Mouse (Mus musculus): Measurements from ENCODE around the gene Cdk8. TPM values are rescaled to one million over a fixed set of nuclear protein-coding genes. Genes with fewer than 3 reads are reported as not detected.

Cdk8 gene
- polyA plus RNA-seq, 1 experiment from 2014 or later, result 25.7 TPM

GRCm38 (mm10) chr5:146245646-146246370, 14.8 kb downstream of the Cdk8 start:
- no peaks in the 10 kb centered on the region for H3K27me3 ChIP-seq (ENCODE audit: control insufficient read depth, insufficient read depth, low read length)
- H3K4me1 ChIP-seq (replicated peaks; ENCODE audit: control insufficient read depth, insufficient read depth, low read length), result no peaks in the 10 kb centered on the region
- no peak overlapping the region for H3K9ac ChIP-seq
- H3K4me3 ChIP-seq (replicated peaks; ENCODE audit: low read length), result no peak overlapping the region
- H3K36me3 ChIP-seq (replicated peaks; ENCODE audit: control insufficient read depth, insufficient read depth), result no peaks in the 10 kb centered on the region
- no peaks in the 10 kb centered on the region for H3K9me3 ChIP-seq (ENCODE audit: control insufficient read depth, low read length)
- 94% methylated on average over 7 of the region's 7 CpGs for WGBS
- H3K4me2 ChIP-seq (replicated peaks), result no peak overlapping the region
- ATAC-seq (ENCODE audit: low FRiP score), result no peak
- no peak for DNase-seq (ENCODE audit: low spot score)
- H3K27ac ChIP-seq, result no peak overlapping the region

GRCm38 (mm10) chr5:146246386-146246785, 15.4 kb downstream of the Cdk8 start:
- DNase-seq (ENCODE audit: low spot score) (no peak), ATAC-seq (ENCODE audit: low FRiP score) (no peak)
- WGBS, result 93% methylated on average over 1 of the region's 1 CpGs
- Histone ChIP-seq H3K4me2 (replicated peaks) (no peak overlapping the region), H3K4me3 (replicated peaks; ENCODE audit: low read length) (no peak overlapping the region), H3K9ac (no peak overlapping the region), H3K36me3 (replicated peaks; ENCODE audit: control insufficient read depth, insufficient read depth) (no peaks in the 10 kb centered on the region), H3K9me3 (ENCODE audit: control insufficient read depth, low read length) (no peaks in the 10 kb centered on the region), H3K27ac (no peak overlapping the region), H3K27me3 (ENCODE audit: control insufficient read depth, insufficient read depth, low read length) (no peaks in the 10 kb centered on the region), H3K4me1 (replicated peaks; ENCODE audit: control insufficient read depth, insufficient read depth, low read length) (no peaks in the 10 kb centered on the region)

- WGBS, result 78% methylated on average over 5 of the region's 5 CpGs
- ATAC-seq (ENCODE audit: low FRiP score), result no peak
Measured at GRCm38 (mm10) chr5:146247709-146248108, 16.7 kb downstream of the Cdk8 start.

GRCm38 (mm10) chr5:146248746-146249145, 17.7 kb downstream of the Cdk8 start:
- DNase-seq (ENCODE audit: low spot score), result no peak
- H3K9me3 ChIP-seq (ENCODE audit: control insufficient read depth, low read length), result no peaks in the 10 kb centered on the region

More at GRCm38 (mm10) chr5:146247709-146248108, 16.7 kb downstream of the Cdk8 start:
- Histone ChIP-seq H3K4me2 (replicated peaks) (no peak overlapping the region), H3K9me3 (ENCODE audit: control insufficient read depth, low read length) (no peaks in the 10 kb centered on the region), H3K4me1 (replicated peaks; ENCODE audit: control insufficient read depth, insufficient read depth, low read length) (no peaks in the 10 kb centered on the region), H3K36me3 (replicated peaks; ENCODE audit: control insufficient read depth, insufficient read depth) (no peaks in the 10 kb centered on the region), H3K4me3 (replicated peaks; ENCODE audit: low read length) (no peak overlapping the region), H3K9ac (no peak overlapping the region), H3K27ac (no peak overlapping the region), H3K27me3 (ENCODE audit: control insufficient read depth, insufficient read depth, low read length) (no peaks in the 10 kb centered on the region)
- no peak for DNase-seq (ENCODE audit: low spot score)

GRCm38 (mm10) chr5:146250369-146251075, 19.5 kb downstream of the Cdk8 start:
- WGBS, result 94% methylated on average over 12 of the region's 12 CpGs
- no peak for ATAC-seq (ENCODE audit: low FRiP score)
- Histone ChIP-seq H3K4me1 (replicated peaks; ENCODE audit: control insufficient read depth, insufficient read depth, low read length) (no peaks in the 10 kb centered on the region), H3K9me3 (ENCODE audit: control insufficient read depth, low read length) (no peaks in the 10 kb centered on the region), H3K27ac (no peak overlapping the region), H3K27me3 (ENCODE audit: control insufficient read depth, insufficient read depth, low read length) (no peaks in the 10 kb centered on the region), H3K4me3 (replicated peaks; ENCODE audit: low read length) (no peak overlapping the region), H3K4me2 (replicated peaks) (no peak overlapping the region), H3K36me3 (replicated peaks; ENCODE audit: control insufficient read depth, insufficient read depth) (no peaks in the 10 kb centered on the region), H3K9ac (no peak overlapping the region)
- DNase-seq (ENCODE audit: low spot score), result no peak

More at GRCm38 (mm10) chr5:146248746-146249145, 17.7 kb downstream of the Cdk8 start:
- no peaks in the 10 kb centered on the region for H3K27me3 ChIP-seq (ENCODE audit: control insufficient read depth, insufficient read depth, low read length)
- H3K27ac ChIP-seq, result no peak overlapping the region
- H3K9ac ChIP-seq, result no peak overlapping the region
- 81% methylated on average over 10 of the region's 10 CpGs for WGBS
- H3K36me3 ChIP-seq (replicated peaks; ENCODE audit: control insufficient read depth, insufficient read depth), result no peaks in the 10 kb centered on the region
- H3K4me1 ChIP-seq (replicated peaks; ENCODE audit: control insufficient read depth, insufficient read depth, low read length), result no peaks in the 10 kb centered on the region
- ATAC-seq (ENCODE audit: low FRiP score), result no peak
- H3K4me3 ChIP-seq (replicated peaks; ENCODE audit: low read length), result no peak overlapping the region
- H3K4me2 ChIP-seq (replicated peaks), result no peak overlapping the region

GRCm38 (mm10) chr5:146251663-146252429, 20.8 kb downstream of the Cdk8 start:
- no peak for DNase-seq (ENCODE audit: low spot score)
- Histone ChIP-seq H3K9ac (no peak overlapping the region), H3K36me3 (replicated peaks; ENCODE audit: control insufficient read depth, insufficient read depth) (no peaks in the 10 kb centered on the region), H3K27ac (no peak overlapping the region), H3K4me2 (replicated peaks) (no peak overlapping the region), H3K4me3 (replicated peaks; ENCODE audit: low read length) (no peak overlapping the region), H3K9me3 (ENCODE audit: control insufficient read depth, low read length) (no peaks in the 10 kb centered on the region), H3K27me3 (ENCODE audit: control insufficient read depth, insufficient read depth, low read length) (no peaks in the 10 kb centered on the region), H3K4me1 (replicated peaks; ENCODE audit: control insufficient read depth, insufficient read depth, low read length) (no peaks in the 10 kb centered on the region)
- 96% methylated on average over 5 of the region's 5 CpGs for WGBS
- no peak for ATAC-seq (ENCODE audit: low FRiP score)

GRCm38 (mm10) chr5:146253644-146254043, 22.6 kb downstream of the Cdk8 start:
- H3K27me3 ChIP-seq (ENCODE audit: control insufficient read depth, insufficient read depth, low read length), result no peaks in the 10 kb centered on the region
- no peak overlapping the region for H3K4me2 ChIP-seq (replicated peaks)
- DNase-seq (ENCODE audit: low spot score) (no peak), ATAC-seq (ENCODE audit: low FRiP score) (no peak)
- H3K4me3 ChIP-seq (replicated peaks; ENCODE audit: low read length), result no peak overlapping the region
- WGBS, result 81% methylated on average over 5 of the region's 5 CpGs
- no peaks in the 10 kb centered on the region for H3K36me3 ChIP-seq (replicated peaks; ENCODE audit: control insufficient read depth, insufficient read depth)
- H3K9me3 ChIP-seq (ENCODE audit: control insufficient read depth, low read length), result no peaks in the 10 kb centered on the region
- no peak overlapping the region for H3K9ac ChIP-seq
- no peaks in the 10 kb centered on the region for H3K4me1 ChIP-seq (replicated peaks; ENCODE audit: control insufficient read depth, insufficient read depth, low read length)
- no peak overlapping the region for H3K27ac ChIP-seq

GRCm38 (mm10) chr5:146260003-146260402, 29.0 kb downstream of the Cdk8 start:
- ATAC-seq (ENCODE audit: low FRiP score) (no peak), DNase-seq (ENCODE audit: low spot score) (no peak)
- WGBS, result 59% methylated on average over 9 of the region's 9 CpGs
- no peak overlapping the region for H3K9ac ChIP-seq
- no peaks in the 10 kb centered on the region for H3K9me3 ChIP-seq (ENCODE audit: control insufficient read depth, low read length)
- H3K4me1 ChIP-seq (replicated peaks; ENCODE audit: control insufficient read depth, insufficient read depth, low read length), result no peaks in the 10 kb centered on the region
- H3K27me3 ChIP-seq (ENCODE audit: control insufficient read depth, insufficient read depth, low read length), result no peaks in the 10 kb centered on the region
- H3K27ac ChIP-seq, result no peak overlapping the region
- H3K4me2 ChIP-seq (replicated peaks), result no peak overlapping the region
- no peak overlapping the region for H3K4me3 ChIP-seq (replicated peaks; ENCODE audit: low read length)
- 0 out of 2 replicates have a peak, but pooled peaks cover 9% of the 10 kb centered on the region for H3K36me3 ChIP-seq (replicated peaks; ENCODE audit: control insufficient read depth, insufficient read depth)

GRCm38 (mm10) chr5:146265934-146266591, 35.0 kb downstream of the Cdk8 start:
- H3K4me3 ChIP-seq (replicated peaks; ENCODE audit: low read length), result no peak overlapping the region
- 81% methylated on average over 4 of the region's 6 CpGs for WGBS
- ATAC-seq (ENCODE audit: low FRiP score), result no peak
- no peaks in the 10 kb centered on the region for H3K9me3 ChIP-seq (ENCODE audit: control insufficient read depth, low read length)
- H3K27me3 ChIP-seq (ENCODE audit: control insufficient read depth, insufficient read depth, low read length), result no peaks in the 10 kb centered on the region
- H3K36me3 ChIP-seq (replicated peaks; ENCODE audit: control insufficient read depth, insufficient read depth), result peaks cover 21% of the 10 kb centered on the region; the same call in 1 of the 2 replicates
- H3K4me2 ChIP-seq (replicated peaks), result no peak overlapping the region
- no peak overlapping the region for H3K27ac ChIP-seq
- no peaks in the 10 kb centered on the region for H3K4me1 ChIP-seq (replicated peaks; ENCODE audit: control insufficient read depth, insufficient read depth, low read length)
- no peak overlapping the region for H3K9ac ChIP-seq
- no peak for DNase-seq (ENCODE audit: low spot score)
